Comparison of ENCODE assay signal across 8 mouse cellular contexts in the genomic region with DNA sequence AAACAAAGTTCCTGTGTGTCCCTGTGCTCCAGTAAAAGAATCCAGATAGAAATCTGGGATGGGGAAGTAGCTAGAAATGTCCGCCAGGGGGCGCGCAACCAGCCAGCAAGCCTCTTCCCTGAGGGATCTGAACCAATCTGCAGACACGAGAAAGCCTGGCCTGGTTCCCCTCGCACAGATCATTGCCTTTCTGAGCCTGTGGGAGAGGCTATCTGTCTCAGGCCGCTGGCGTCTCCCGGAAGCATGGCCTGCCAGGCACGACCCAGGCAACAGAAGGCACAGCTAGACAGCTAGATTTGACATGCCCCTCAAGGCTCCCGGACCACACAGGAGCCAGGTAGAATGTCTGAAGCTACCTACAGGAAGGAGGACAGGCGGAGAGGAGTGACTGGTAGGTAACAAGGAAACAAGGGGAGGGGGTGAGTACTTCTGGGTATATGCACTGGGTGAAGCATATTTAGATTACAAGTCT. TPM values are rescaled to one million over a fixed set of nuclear protein-coding genes. Genes with fewer than 3 reads are reported as not detected.
DNase-seq lines count a peak whose midpoint lies in the region; ATAC-seq and TF ChIP-seq lines count a peak whose summit lies in the region.

Gene Dgcr6, plus strand, starts transcription at position 130 of the 472 bp plus-strand sequence.

- TF ChIP-seq EP300 in heart, adult 2 months (IDR thresholded peaks at IDR 0.05; ENCODE audit: insufficient read depth, low read depth, low read length) = 0 out of 2 replicates have a peak, but pooled peaks have one; percentile 32

- peak; percentile 91 for TF ChIP-seq CTCF in heart, adult 2 months (IDR thresholded peaks at IDR 0.05)
- TF ChIP-seq CTCF in kidney, adult 2 months (conservative IDR thresholded peaks at IDR 0.05; ENCODE audit: insufficient read depth, insufficient read length, low read depth, low read length) = peak; percentile 82
- TF ChIP-seq CTCF in spleen, adult 2 months (IDR thresholded peaks at IDR 0.05; ENCODE audit: extremely low read depth, insufficient read depth, insufficient read length, insufficient replicate concordance) = peak; percentile 73; the same call in 1 of the 2 replicates

- ATAC-seq in embryonic facial prominence, embryonic 12.5 days (ENCODE audit: insufficient number of reproducible peaks, insufficient read depth, low FRiP score, low TSS enrichment) = no peak
- 0 out of 2 replicates have a peak, but pooled peaks have one; percentile 59 for ATAC-seq in limb, embryonic 11.5 days (ENCODE audit: insufficient number of reproducible peaks, low FRiP score, low TSS enrichment, low read depth)
- ATAC-seq in midbrain, embryonic 13.5 days = peak; percentile 88

- H3K27ac ChIP-seq in embryonic facial prominence, embryonic 12.5 days = no peak within 1 kb of the TSS
- H3K27ac ChIP-seq in heart, adult 2 months = no peak within 1 kb of the TSS
- no peak within 1 kb of the TSS; the same call in 1 of the 2 replicates for H3K27ac ChIP-seq in kidney, adult 2 months (ENCODE audit: insufficient read depth, low read depth, low read length)
- H3K27ac ChIP-seq in limb, embryonic 11.5 days (replicated peaks; ENCODE audit: low read depth, low read length) = no peak within 1 kb of the TSS
- peak within 1 kb of the TSS; percentile 56; the same call in 1 of the 2 replicates for H3K27ac ChIP-seq in midbrain, embryonic 13.5 days
- no peak within 1 kb of the TSS for H3K27ac ChIP-seq in spleen, adult 2 months (ENCODE audit: insufficient read depth, low read length)

- WGBS in embryonic facial prominence, embryonic 12.5 days = 10% methylated on average over 11 of the region's 11 CpGs
- 14% methylated on average over 11 of the region's 11 CpGs for WGBS in heart, adult 2 months
- WGBS in kidney, adult 2 months = 10% methylated on average over 11 of the region's 11 CpGs
- 15% methylated on average over 11 of the region's 11 CpGs for WGBS in limb, embryonic 11.5 days
- WGBS in midbrain, embryonic 13.5 days = 14% methylated on average over 11 of the region's 11 CpGs
- WGBS in spleen, adult 2 months = 18% methylated on average over 11 of the region's 11 CpGs

- intact Hi-C loops in heart, adult 2 months (cut with DNase I) = loop anchor here (2.0 to 5.0 kb wide), 3 partner anchors 40 to 158 kb away; partner anchors contain the start of gene Prodh

- H3K79me2 ChIP-seq in heart, adult 2 months (replicated peaks; ENCODE audit: control insufficient read depth, insufficient read depth, low read length) = no peaks in the 10 kb centered on the region

- peak; percentile 73 for DNase-seq in 416B (ENCODE audit: low read depth)
- peak; percentile 81 to 87 for DNase-seq in adrenal gland, postnatal 36 days
- DNase-seq in heart, adult 2 months = peak; percentile 70 to 77
- DNase-seq in kidney, adult 2 months = peak; percentile 87
- peak; percentile 91 for DNase-seq in limb, embryonic 11.5 days (ENCODE audit: low spot score)
- peak in 1 of 2 experiments; percentile 47 for DNase-seq in spleen, adult 2 months (ENCODE audit: low read depth in 1 of 2, low spot score in 2 of 2)

- H3K4me1 ChIP-seq in embryonic facial prominence, embryonic 12.5 days = peaks cover 3% of the 10 kb centered on the region; the same call in 1 of the 2 replicates
- H3K4me1 ChIP-seq in heart, adult 2 months (ENCODE audit: control insufficient read depth, insufficient read depth, low read length) = no peaks in the 10 kb centered on the region
- H3K4me1 ChIP-seq in kidney, adult 2 months (ENCODE audit: control insufficient read depth, insufficient read depth, low read length) = peaks cover 8% of the 10 kb centered on the region; the same call in 1 of the 2 replicates
- H3K4me1 ChIP-seq in limb, embryonic 11.5 days (ENCODE audit: control insufficient read depth, insufficient read depth, low read length) = no peaks in the 10 kb centered on the region
- peaks cover 3% of the 10 kb centered on the region; the same call in 1 of the 2 replicates for H3K4me1 ChIP-seq in midbrain, embryonic 13.5 days (replicated peaks)
- peaks cover 2% of the 10 kb centered on the region; the same call in 1 of the 2 replicates for H3K4me1 ChIP-seq in spleen, adult 2 months (ENCODE audit: control insufficient read depth, insufficient read depth, insufficient read length)

- no peak within 1 kb of the TSS for H3K4me3 ChIP-seq in embryonic facial prominence, embryonic 12.5 days
- no peak within 1 kb of the TSS for H3K4me3 ChIP-seq in heart, adult 2 months
- peak within 1 kb of the TSS; percentile 11 for H3K4me3 ChIP-seq in kidney, adult 2 months (ENCODE audit: insufficient read depth, low read depth, low read length)
- no peak within 1 kb of the TSS for H3K4me3 ChIP-seq in limb, embryonic 11.5 days (ENCODE audit: low read depth, low read length)
- H3K4me3 ChIP-seq in midbrain, embryonic 13.5 days (replicated peaks) = no peak within 1 kb of the TSS
- no peak within 1 kb of the TSS for H3K4me3 ChIP-seq in spleen, adult 2 months (ENCODE audit: extremely low read depth, insufficient read depth, insufficient read length)

- H3K36me3 ChIP-seq in embryonic facial prominence, embryonic 12.5 days = no peaks in the 10 kb centered on the region
- H3K36me3 ChIP-seq in heart, adult 2 months (ENCODE audit: control insufficient read depth, insufficient read depth, low read length) = no peaks in the 10 kb centered on the region
- H3K36me3 ChIP-seq in kidney, adult 2 months (ENCODE audit: control insufficient read depth, insufficient read depth, low read length) = no peaks in the 10 kb centered on the region
- H3K36me3 ChIP-seq in limb, embryonic 11.5 days (ENCODE audit: control insufficient read depth, insufficient read depth, low read length) = no peaks in the 10 kb centered on the region
- H3K36me3 ChIP-seq in midbrain, embryonic 13.5 days = no peaks in the 10 kb centered on the region
- H3K36me3 ChIP-seq in spleen, adult 2 months (ENCODE audit: control insufficient read depth, insufficient read depth, low read length) = no peaks in the 10 kb centered on the region

- peak within 1 kb of the TSS; percentile 35 for H3K4me2 ChIP-seq in embryonic facial prominence, embryonic 12.5 days (replicated peaks)
- no peak within 1 kb of the TSS for H3K4me2 ChIP-seq in limb, embryonic 11.5 days (ENCODE audit: low read depth, severe bottlenecking)
- H3K4me2 ChIP-seq in midbrain, embryonic 13.5 days (replicated peaks) = peak within 1 kb of the TSS; percentile 26; the same call in 1 of the 2 replicates

- TF ChIP-seq POLR2A in heart, adult 2 months (IDR thresholded peaks at IDR 0.05; ENCODE audit: insufficient read depth, low read depth, low read length) = no peak
- no peak for TF ChIP-seq POLR2A in kidney, adult 2 months (IDR thresholded peaks at IDR 0.05; ENCODE audit: low read depth, low read length)
- no peak for TF ChIP-seq POLR2A in spleen, adult 2 months (IDR thresholded peaks at IDR 0.05; ENCODE audit: low read depth, low read length)

- H3K9ac ChIP-seq in embryonic facial prominence, embryonic 12.5 days = peak within 1 kb of the TSS; percentile 24; the same call in 1 of the 2 replicates
- peak within 1 kb of the TSS; percentile 56; the same call in 1 of the 2 replicates for H3K9ac ChIP-seq in heart, adult 2 months (ENCODE audit: low read depth, low read length)
- H3K9ac ChIP-seq in limb, embryonic 11.5 days (ENCODE audit: low read length) = no peak within 1 kb of the TSS
- 0 out of 2 replicates have a peak within 1 kb of the TSS, but pooled peaks have one; percentile 37 for H3K9ac ChIP-seq in midbrain, embryonic 13.5 days (replicated peaks)

- H3K9me3 ChIP-seq in embryonic facial prominence, embryonic 12.5 days = no peaks in the 10 kb centered on the region
- H3K9me3 ChIP-seq in limb, embryonic 11.5 days (ENCODE audit: control insufficient read depth, low read length) = no peaks in the 10 kb centered on the region
- H3K9me3 ChIP-seq in midbrain, embryonic 13.5 days = no peaks in the 10 kb centered on the region

- no peaks in the 10 kb centered on the region for H3K27me3 ChIP-seq in embryonic facial prominence, embryonic 12.5 days
- no peaks in the 10 kb centered on the region for H3K27me3 ChIP-seq in heart, adult 2 months (ENCODE audit: control insufficient read depth, insufficient read depth, low read length)
- H3K27me3 ChIP-seq in kidney, adult 2 months (replicated peaks; ENCODE audit: control insufficient read depth, insufficient read depth, low read length) = no peaks in the 10 kb centered on the region
- H3K27me3 ChIP-seq in limb, embryonic 11.5 days (ENCODE audit: control insufficient read depth, insufficient read depth, low read length) = 0 out of 2 replicates have a peak, but pooled peaks cover 2% of the 10 kb centered on the region
- no peaks in the 10 kb centered on the region for H3K27me3 ChIP-seq in midbrain, embryonic 13.5 days
- no peaks in the 10 kb centered on the region for H3K27me3 ChIP-seq in spleen, adult 2 months (ENCODE audit: control insufficient read depth, insufficient read depth, low read length)

RNA-seq across cellular contexts. Expression of gene Dgcr6, which starts in this region (rescaled TPM):
- 10 to 100 TPM; 55.4 to 85.3 TPM for total RNA-seq in adrenal gland, postnatal 36 days (2021)
- polyA plus RNA-seq in embryonic facial prominence, embryonic 12.5 days (2016; fragmentation: Nextera tagmentation; extraction: Ambion mirVana) = 121 and 129 TPM in 2 replicates
- 10 to 100 TPM; 41.4 TPM for total RNA-seq in heart, adult 2 months (2021)
- polyA plus RNA-seq in heart, adult 2 months (2012; rRNA removed) = 46.7 and 48.8 TPM in 2 replicates
- 135 and 142 TPM in 2 replicates for polyA plus RNA-seq in kidney, adult 2 months (2012; rRNA removed)
- 130 and 135 TPM in 2 replicates for polyA plus RNA-seq in limb, embryonic 11.5 days (2014; fragmentation: Nextera tagmentation; extraction: Ambion mirVana)
- polyA plus RNA-seq in midbrain, embryonic 13.5 days (2015; fragmentation: Nextera tagmentation; extraction: Ambion mirVana) = 173 and 179 TPM in 2 replicates
- polyA plus RNA-seq in spleen, adult 2 months (2012; rRNA removed) = 17.6 and 20.3 TPM in 2 replicates
